Mouse (Mus musculus): ENCODE results near the gene H2-M10.2. TPM values are rescaled to one million over a fixed set of nuclear protein-coding genes. Genes with fewer than 3 reads are reported as not detected.
A peak's percentile ranks its signal among the peaks of the same experiment; 100 is the strongest.
"Not testable (repeated sequence)": the region's sequence is repeated elsewhere in the genome, so short reads cannot be mapped to it uniquely, and the experiment has no call there.

The H2-M10.2 gene
- total and polyA plus RNA-seq, 2 experiments from 2014 or later: not detected

GRCm38 (mm10) chr17:36252250-36252876 lies 33.9 kb downstream of the H2-M10.2 start:
- H3K4me3 ChIP-seq (ENCODE audit: low read depth, low read length): no peak overlapping the region

GRCm38 (mm10) chr17:36248886-36249285 lies 37.4 kb downstream of the H2-M10.2 start:
- no peak overlapping the region for H3K4me2 ChIP-seq (ENCODE audit: low read depth)
- ATAC-seq: no peak
- no peak overlapping the region for H3K27ac ChIP-seq (ENCODE audit: low read depth, low read length)
- TF ChIP-seq CTCF (IDR thresholded peaks at IDR 0.05; ENCODE audit: low read depth): no peak
- H3K4me3 ChIP-seq (ENCODE audit: low read depth, low read length): no peak overlapping the region
- no peaks in the 10 kb centered on the region for H3K9me3 ChIP-seq (ENCODE audit: low read length)
- H3K9ac ChIP-seq: no peak overlapping the region
- H3K27me3 ChIP-seq (ENCODE audit: insufficient read depth, low read length): peaks cover 9% of the 10 kb centered on the region
- H3K4me1 ChIP-seq (ENCODE audit: insufficient read depth): no peaks in the 10 kb centered on the region
- 36% methylated on average over 33 of the region's 33 CpGs for WGBS
- H3K36me3 ChIP-seq (ENCODE audit: insufficient read depth): no peaks in the 10 kb centered on the region
- DNase-seq: no peak

More at GRCm38 (mm10) chr17:36252250-36252876, 33.9 kb downstream of the H2-M10.2 start:
- H3K4me2 ChIP-seq (ENCODE audit: low read depth): peak overlapping the region; percentile 31
- peaks cover 9% of the 10 kb centered on the region for H3K27me3 ChIP-seq (ENCODE audit: insufficient read depth, low read length)
- H3K27ac ChIP-seq (ENCODE audit: low read depth, low read length): no peak overlapping the region
- H3K9me3 ChIP-seq (ENCODE audit: low read length): no peaks in the 10 kb centered on the region
- H3K4me1 ChIP-seq (ENCODE audit: insufficient read depth): peaks cover 7% of the 10 kb centered on the region; the same call in 1 of the 2 replicates
- WGBS: 14% methylated on average over 25 of the region's 25 CpGs
- TF ChIP-seq CTCF (IDR thresholded peaks at IDR 0.05; ENCODE audit: low read depth): no peak
- DNase-seq: no peak
- no peak overlapping the region for H3K9ac ChIP-seq
- ATAC-seq: peak; percentile 23
- H3K36me3 ChIP-seq (ENCODE audit: insufficient read depth): no peaks in the 10 kb centered on the region; the same call in 1 of the 2 replicates

- peaks cover 9% of the 10 kb centered on the region; the same call in 1 of the 2 replicates for H3K27me3 ChIP-seq (ENCODE audit: insufficient read depth, low read length)
- no peak for DNase-seq
- no peak for ATAC-seq
- no peaks in the 10 kb centered on the region for H3K4me1 ChIP-seq (ENCODE audit: insufficient read depth)
- no peaks in the 10 kb centered on the region for H3K9me3 ChIP-seq (ENCODE audit: low read length)
- WGBS: 87% methylated on average over 2 of the region's 2 CpGs
- no peak overlapping the region for H3K4me2 ChIP-seq (ENCODE audit: low read depth)
- H3K27ac ChIP-seq (ENCODE audit: low read depth, low read length): no peak overlapping the region
- no peaks in the 10 kb centered on the region for H3K36me3 ChIP-seq (ENCODE audit: insufficient read depth)
- no peak; the same call in 1 of the 2 replicates for TF ChIP-seq CTCF (IDR thresholded peaks at IDR 0.05; ENCODE audit: low read depth)
- H3K4me3 ChIP-seq (ENCODE audit: low read depth, low read length): no peak overlapping the region
- no peak overlapping the region for H3K9ac ChIP-seq
Measured at GRCm38 (mm10) chr17:36245741-36246140, 40.5 kb downstream of the H2-M10.2 start.

GRCm38 (mm10) chr17:36244031-36244430 lies 42.3 kb downstream of the H2-M10.2 start:
- no peak overlapping the region for H3K27ac ChIP-seq (ENCODE audit: low read depth, low read length)
- no peak for TF ChIP-seq CTCF (IDR thresholded peaks at IDR 0.05; ENCODE audit: low read depth)
- H3K27me3 ChIP-seq (ENCODE audit: insufficient read depth, low read length): peaks cover 4% of the 10 kb centered on the region; the same call in 1 of the 2 replicates
- ATAC-seq (no peak), DNase-seq (no peak)
- 7% methylated on average over 5 of the region's 5 CpGs for whole genome bisulfite sequencing
- no peak overlapping the region for H3K4me2 ChIP-seq (ENCODE audit: low read depth)
- no peaks in the 10 kb centered on the region for H3K9me3 ChIP-seq (ENCODE audit: low read length)
- H3K4me1 ChIP-seq (ENCODE audit: insufficient read depth): no peaks in the 10 kb centered on the region
- no peak overlapping the region for H3K4me3 ChIP-seq (ENCODE audit: low read depth, low read length)
- H3K9ac ChIP-seq: no peak overlapping the region
- H3K36me3 ChIP-seq (ENCODE audit: insufficient read depth): no peaks in the 10 kb centered on the region

- H3K4me1 ChIP-seq (ENCODE audit: insufficient read depth): 0 out of 2 replicates have a peak, but pooled peaks cover 6% of the 10 kb centered on the region
- H3K4me3 ChIP-seq (ENCODE audit: low read depth, low read length): no peak overlapping the region
- no peak for ATAC-seq
- no peak overlapping the region for H3K4me2 ChIP-seq (ENCODE audit: low read depth)
- peaks cover 14% of the 10 kb centered on the region; the same call in 1 of the 2 replicates for H3K27me3 ChIP-seq (ENCODE audit: insufficient read depth, low read length)
- H3K36me3 ChIP-seq (ENCODE audit: insufficient read depth): no peaks in the 10 kb centered on the region
- 13% methylated on average over 5 of the region's 5 CpGs for whole genome bisulfite sequencing
- no peak overlapping the region for H3K9ac ChIP-seq
- no peak for TF ChIP-seq CTCF (IDR thresholded peaks at IDR 0.05; ENCODE audit: low read depth)
- H3K9me3 ChIP-seq (ENCODE audit: low read length): no peaks in the 10 kb centered on the region
- no peak for DNase-seq
- no peak overlapping the region for H3K27ac ChIP-seq (ENCODE audit: low read depth, low read length)
Measured at GRCm38 (mm10) chr17:36240637-36241213, 45.6 kb downstream of the H2-M10.2 start.

GRCm38 (mm10) chr17:36237321-36237921 lies 48.9 kb downstream of the H2-M10.2 start:
- peak overlapping the region; percentile 47 for H3K4me2 ChIP-seq (ENCODE audit: low read depth)
- peaks cover 14% of the 10 kb centered on the region; the same call in 1 of the 2 replicates for H3K27me3 ChIP-seq (ENCODE audit: insufficient read depth, low read length)
- no peak overlapping the region for H3K27ac ChIP-seq (ENCODE audit: low read depth, low read length)
- no peak for TF ChIP-seq CTCF (IDR thresholded peaks at IDR 0.05; ENCODE audit: low read depth)
- H3K9me3 ChIP-seq (ENCODE audit: low read length): no peaks in the 10 kb centered on the region
- H3K4me1 ChIP-seq (ENCODE audit: insufficient read depth): 0 out of 2 replicates have a peak, but pooled peaks cover 6% of the 10 kb centered on the region
- ATAC-seq (peak; percentile 23; the same call in 1 of the 2 replicates), DNase-seq (no peak)
- peak overlapping the region; percentile 20 for H3K4me3 ChIP-seq (ENCODE audit: low read depth, low read length)
- H3K36me3 ChIP-seq (ENCODE audit: insufficient read depth): no peaks in the 10 kb centered on the region
- WGBS: 5% methylated on average over 27 of the region's 27 CpGs
- H3K9ac ChIP-seq: peak overlapping the region; percentile 19; the same call in 1 of the 2 replicates

- H3K9ac ChIP-seq; DNase-seq; ATAC-seq; H3K36me3 ChIP-seq (ENCODE audit: insufficient read depth); H3K4me1 ChIP-seq (ENCODE audit: insufficient read depth); H3K4me2 ChIP-seq (ENCODE audit: low read depth); H3K27ac ChIP-seq (ENCODE audit: low read depth, low read length); H3K4me3 ChIP-seq (ENCODE audit: low read depth, low read length); H3K9me3 ChIP-seq (ENCODE audit: low read length): not testable (repeated sequence)
- WGBS: 21% methylated on average over 8 of the region's 9 CpGs
- H3K27me3 ChIP-seq (ENCODE audit: insufficient read depth, low read length): peaks cover 16% of the 10 kb centered on the region; the same call in 1 of the 2 replicates
Measured at GRCm38 (mm10) chr17:36235300-36235699, 51.0 kb downstream of the H2-M10.2 start.

Other genes with a start within 250 kb of the H2-M10.2 start
- gene H2-T22, start 243.7 kb downstream of the H2-M10.2 start, total RNA-seq (2014; rRNA removed): 10.3 and 13.1 TPM in 2 replicates
- 6.2 and 6.5 TPM in 2 replicates for gene H2-T22, start 243.7 kb downstream of the H2-M10.2 start, polyA plus RNA-seq (2015; fragmentation: Nextera tagmentation; extraction: Ambion mirVana)
- 0.31 TPM in 1 of 2 replicates, not detected in the other for gene Gm6034, start 243.5 kb downstream of the H2-M10.2 start, total RNA-seq (2014; rRNA removed)
- not detected in 2 replicates for gene Gm6034, start 243.5 kb downstream of the H2-M10.2 start, polyA plus RNA-seq (2015; fragmentation: Nextera tagmentation; extraction: Ambion mirVana)
- gene Gm11127, start 228.1 kb downstream of the H2-M10.2 start, total RNA-seq (2014; rRNA removed): 0.15 TPM in 1 of 2 replicates, not detected in the other
- not detected in 2 replicates for gene Gm11127, start 228.1 kb downstream of the H2-M10.2 start, polyA plus RNA-seq (2015; fragmentation: Nextera tagmentation; extraction: Ambion mirVana)
- not detected in 2 replicates for gene Gm19684, start 164.8 kb downstream of the H2-M10.2 start, total RNA-seq (2014; rRNA removed)
- not detected in 2 replicates for gene Gm19684, start 164.8 kb downstream of the H2-M10.2 start, polyA plus RNA-seq (2015; fragmentation: Nextera tagmentation; extraction: Ambion mirVana)
- not detected in 2 replicates for gene Gm7030, start 157.1 kb downstream of the H2-M10.2 start, total RNA-seq (2014; rRNA removed)
- not detected in 2 replicates for gene Gm7030, start 157.1 kb downstream of the H2-M10.2 start, polyA plus RNA-seq (2015; fragmentation: Nextera tagmentation; extraction: Ambion mirVana)
- gene Gm8909, start 118.0 kb downstream of the H2-M10.2 start, total RNA-seq (2014; rRNA removed): not detected in 2 replicates
- not detected in 2 replicates for gene Gm8909, start 118.0 kb downstream of the H2-M10.2 start, polyA plus RNA-seq (2015; fragmentation: Nextera tagmentation; extraction: Ambion mirVana)
- not detected in 2 replicates for gene H2-T3, start 96.2 kb downstream of the H2-M10.2 start, total RNA-seq (2014; rRNA removed)
- not detected in 2 replicates for gene H2-T3, start 96.2 kb downstream of the H2-M10.2 start, polyA plus RNA-seq (2015; fragmentation: Nextera tagmentation; extraction: Ambion mirVana)
- gene Rpp21, start 28.4 kb downstream of the H2-M10.2 start, total RNA-seq (2014; rRNA removed): 39.2 and 58.2 TPM in 2 replicates
- 139 and 159 TPM in 2 replicates for gene Rpp21, start 28.4 kb downstream of the H2-M10.2 start, polyA plus RNA-seq (2015; fragmentation: Nextera tagmentation; extraction: Ambion mirVana)
- 27.1 and 27.8 TPM in 2 replicates for gene Trim39, start 14.2 kb downstream of the H2-M10.2 start, total RNA-seq (2014; rRNA removed)
- gene Trim39, start 14.2 kb downstream of the H2-M10.2 start, polyA plus RNA-seq (2015; fragmentation: Nextera tagmentation; extraction: Ambion mirVana): 7.9 and 11.2 TPM in 2 replicates
- gene H2-M10.1, start 39.7 kb upstream of the H2-M10.2 start, total RNA-seq (2014; rRNA removed): not detected in 2 replicates
- not detected in 2 replicates for gene H2-M10.1, start 39.7 kb upstream of the H2-M10.2 start, polyA plus RNA-seq (2015; fragmentation: Nextera tagmentation; extraction: Ambion mirVana)
- gene H2-M10.3, start 81.9 kb upstream of the H2-M10.2 start, total RNA-seq (2014; rRNA removed): not detected in 2 replicates
- not detected in 2 replicates for gene H2-M10.3, start 81.9 kb upstream of the H2-M10.2 start, polyA plus RNA-seq (2015; fragmentation: Nextera tagmentation; extraction: Ambion mirVana)
- gene H2-M10.4, start 175.8 kb upstream of the H2-M10.2 start, total RNA-seq (2014; rRNA removed): not detected in 2 replicates
- gene H2-M10.4, start 175.8 kb upstream of the H2-M10.2 start, polyA plus RNA-seq (2015; fragmentation: Nextera tagmentation; extraction: Ambion mirVana): not detected in 2 replicates